Mouse (Mus musculus) myocyte (in vitro differentiated cells): Measurements from ENCODE around the gene Klhdc8a.

Experiments
- MAX ChIP-seq: IDR thresholded peaks from one replicate; pipeline ENCODE4 v1.6.1; 2011; ENCODE audit warnings: low read depth, mild to moderate bottlenecking, control low read depth
- MYOG ChIP-seq, 3 experiments: IDR thresholded peaks; one replicate each; pipeline ENCODE4 v1.6.1; 2011; ENCODE audit warnings: control low read depth in 2 of 3, low read depth in 2 of 3, mild to moderate bottlenecking in 2 of 3; ENCODE audit not compliant: insufficient read length in 2 of 3, control insufficient read depth in 1 of 3, insufficient read depth in 1 of 3
- POLR2A ChIP-seq: IDR thresholded peaks from one replicate; pipeline ENCODE4 v1.6.1; 2011; ENCODE audit warnings: low read depth, mild to moderate bottlenecking, control low read depth, moderate library complexity; ENCODE audit not compliant: insufficient read length
- POLR2AphosphoS2 ChIP-seq: IDR thresholded peaks from one replicate; pipeline ENCODE4 v1.6.1; 2011; ENCODE audit warnings: low read depth, control low read depth; ENCODE audit not compliant: insufficient read length
- TCF3 ChIP-seq: IDR thresholded peaks from one replicate; pipeline ENCODE4 v1.6.1; 2011; ENCODE audit warnings: low read depth, control low read depth; ENCODE audit not compliant: insufficient read length
- USF1 ChIP-seq: IDR thresholded peaks from one replicate; pipeline ENCODE4 v1.6.1; 2011; ENCODE audit warnings: low read depth, mild to moderate bottlenecking, control low read depth, moderate library complexity

- TF ChIP-seq POLR2AphosphoS2 (no peak), MAX (no peak), TCF3 (no peak), POLR2A (no peak), MYOG (IDR thresholded peaks at IDR 0.05; ENCODE audit: control insufficient read depth in 1 of 3, insufficient read depth in 1 of 3, insufficient read length in 2 of 3, low read depth in 2 of 3) (no peak), USF1 (no peak)
These were observed 31.5 kb upstream of the Klhdc8a start for GRCm38 (mm10) chr1:132266791-132267557.
